Mouse (Mus musculus): ENCODE results near the gene Rbpms2.
"Not testable (repeated sequence)": the region's sequence is repeated elsewhere in the genome, so short reads cannot be mapped to it uniquely, and the experiment has no call there.

Gene Rbpms2

GRCm38 (mm10) chr9:65653741-65654140 is 24.3 kb downstream of the Rbpms2 start:
- no peak for DNase-seq (ENCODE audit: extremely low read depth, insufficient read length, low spot score)

DNA sequence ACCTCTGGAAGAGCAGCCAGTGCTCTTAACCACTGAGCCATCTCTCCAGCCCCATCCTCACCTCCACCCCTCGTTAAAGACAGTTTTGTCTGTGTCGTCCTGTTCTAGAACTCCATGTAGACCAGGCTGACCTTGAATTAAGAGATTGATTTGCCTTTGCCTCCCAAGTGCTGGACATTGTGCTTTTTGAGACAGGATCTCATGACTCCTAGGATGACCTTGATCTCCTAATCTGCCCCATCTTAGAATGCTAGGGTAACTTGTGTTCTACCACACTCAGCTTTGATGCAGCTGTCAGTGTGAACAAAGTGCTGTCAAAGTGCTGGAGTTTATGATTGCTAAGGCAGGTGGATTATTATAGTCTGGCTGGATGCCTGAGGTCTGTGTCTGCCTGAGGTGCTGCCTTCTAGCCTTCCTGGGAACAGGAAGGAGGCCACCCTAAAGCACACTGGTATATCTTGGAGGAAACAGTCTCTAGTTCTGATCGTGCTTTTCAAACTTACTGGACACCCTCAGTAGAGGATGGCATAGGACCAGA is 25.3 kb downstream of the Rbpms2 start:
- no peak for DNase-seq (ENCODE audit: extremely low read depth, insufficient read length, low spot score)

DNA sequence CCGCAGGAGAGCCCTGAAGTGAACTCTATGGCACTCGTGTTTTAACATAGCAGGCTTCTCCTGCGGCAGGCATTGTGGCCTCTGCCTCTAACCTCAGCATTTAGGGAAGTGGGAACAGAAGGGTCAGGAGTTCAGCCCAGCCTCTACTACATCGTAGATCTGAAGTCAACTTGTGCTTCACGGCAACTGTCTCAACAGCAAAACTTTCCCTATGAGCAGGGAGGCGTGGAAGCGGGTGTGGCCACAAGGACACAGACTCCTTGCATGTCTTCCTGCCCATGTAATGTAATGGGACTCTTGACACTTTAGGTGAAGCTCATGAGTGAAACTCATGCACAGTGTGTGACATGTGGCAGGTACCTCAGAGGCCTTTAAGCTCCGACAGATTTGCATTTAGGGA is 26.1 kb downstream of the Rbpms2 start:
- no peak for DNase-seq (ENCODE audit: extremely low read depth, insufficient read length, low spot score)

- no peak for DNase-seq (ENCODE audit: extremely low read depth, insufficient read length, low spot score)
Observed at GRCm38 (mm10) chr9:65657218-65657617, 27.8 kb downstream of the Rbpms2 start.

GRCm38 (mm10) chr9:65661029-65661428 is 31.6 kb downstream of the Rbpms2 start:
- DNase-seq (ENCODE audit: extremely low read depth, insufficient read length, low spot score), result peak; percentile 21

GRCm38 (mm10) chr9:65661493-65661892 is 32.0 kb downstream of the Rbpms2 start:
- no peak for DNase-seq (ENCODE audit: extremely low read depth, insufficient read length, low spot score)

GRCm38 (mm10) chr9:65664163-65664562 is 34.7 kb downstream of the Rbpms2 start:
- DNase-seq (ENCODE audit: extremely low read depth, insufficient read length, low spot score), result no peak

- DNase-seq (ENCODE audit: extremely low read depth, insufficient read length, low spot score), result peak; percentile 29
Observed at GRCm38 (mm10) chr9:65666042-65666441, 36.6 kb downstream of the Rbpms2 start.

DNA sequence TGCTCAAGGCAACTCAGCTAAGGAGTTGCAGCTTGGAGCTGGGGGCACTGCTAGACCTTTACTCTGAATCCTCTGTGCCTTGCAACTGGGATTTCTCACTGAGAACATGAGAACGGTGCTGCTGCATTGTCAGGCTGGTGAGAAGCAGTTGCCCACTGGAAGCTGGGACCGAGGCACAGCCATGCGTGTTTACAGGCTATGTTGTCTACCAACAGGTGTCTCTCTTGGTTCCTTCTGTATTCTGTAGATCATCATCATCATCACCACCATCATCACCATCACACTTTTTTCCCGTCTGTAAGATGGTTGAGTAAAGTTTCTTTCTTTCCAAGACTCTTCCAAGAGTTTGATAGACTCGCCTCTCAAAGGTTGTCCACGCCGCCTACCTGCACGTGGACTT is 38.3 kb downstream of the Rbpms2 start, which contains the start of gene Oaz2:
Gene Oaz2 (plus strand): TSS at position 301 of the 400 bp plus-strand sequence.
- no peak for DNase-seq (ENCODE audit: extremely low read depth, insufficient read length, low spot score)

DNA sequence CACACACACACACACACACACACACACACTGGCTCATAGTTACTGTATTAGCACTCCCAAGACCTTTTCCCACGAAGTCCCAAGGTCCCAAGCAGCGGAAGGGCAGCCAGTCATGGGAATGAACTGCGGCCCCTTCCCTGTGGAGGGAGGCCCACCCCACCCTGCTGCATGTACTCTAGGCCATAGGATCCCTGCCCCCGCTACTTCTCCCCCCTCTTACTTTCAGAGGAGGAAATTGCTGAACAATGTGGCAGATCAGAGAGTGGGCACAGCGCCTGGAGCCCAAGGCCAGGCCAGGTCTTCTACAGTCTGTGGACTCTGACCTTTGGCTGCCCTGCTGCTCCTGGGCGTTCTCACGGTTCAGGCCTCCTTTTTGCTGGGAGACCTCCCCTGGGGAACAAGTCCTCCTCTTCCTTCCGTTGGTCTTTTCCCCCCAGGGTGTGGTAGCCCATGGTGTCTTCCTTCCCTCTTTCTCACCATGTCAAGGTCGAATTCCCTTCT is 42.0 kb downstream of the Rbpms2 start:
- DNase-seq (ENCODE audit: extremely low read depth, insufficient read length, low spot score), result no peak

DNA sequence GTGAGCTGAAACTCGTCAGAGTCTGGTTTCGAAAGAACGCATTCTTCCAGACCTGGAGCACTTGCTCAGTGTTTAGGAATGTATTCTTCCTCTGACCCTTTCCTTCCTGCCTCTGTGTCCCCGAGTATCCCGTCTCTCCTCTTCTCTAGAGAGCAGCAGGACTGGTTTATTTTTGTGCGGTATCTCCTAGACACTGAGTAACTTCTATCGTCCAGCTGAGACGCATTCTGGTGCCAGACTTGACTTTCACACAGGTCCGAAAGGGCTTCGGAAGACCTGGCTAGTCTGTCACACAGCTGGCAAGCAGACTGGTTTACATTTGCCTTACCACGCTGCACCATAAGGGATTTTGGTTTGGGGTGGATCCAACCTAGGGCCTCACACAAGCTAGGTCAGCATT is 43.5 kb downstream of the Rbpms2 start:
- peak; percentile 69 for DNase-seq (ENCODE audit: extremely low read depth, insufficient read length, low spot score)

DNA sequence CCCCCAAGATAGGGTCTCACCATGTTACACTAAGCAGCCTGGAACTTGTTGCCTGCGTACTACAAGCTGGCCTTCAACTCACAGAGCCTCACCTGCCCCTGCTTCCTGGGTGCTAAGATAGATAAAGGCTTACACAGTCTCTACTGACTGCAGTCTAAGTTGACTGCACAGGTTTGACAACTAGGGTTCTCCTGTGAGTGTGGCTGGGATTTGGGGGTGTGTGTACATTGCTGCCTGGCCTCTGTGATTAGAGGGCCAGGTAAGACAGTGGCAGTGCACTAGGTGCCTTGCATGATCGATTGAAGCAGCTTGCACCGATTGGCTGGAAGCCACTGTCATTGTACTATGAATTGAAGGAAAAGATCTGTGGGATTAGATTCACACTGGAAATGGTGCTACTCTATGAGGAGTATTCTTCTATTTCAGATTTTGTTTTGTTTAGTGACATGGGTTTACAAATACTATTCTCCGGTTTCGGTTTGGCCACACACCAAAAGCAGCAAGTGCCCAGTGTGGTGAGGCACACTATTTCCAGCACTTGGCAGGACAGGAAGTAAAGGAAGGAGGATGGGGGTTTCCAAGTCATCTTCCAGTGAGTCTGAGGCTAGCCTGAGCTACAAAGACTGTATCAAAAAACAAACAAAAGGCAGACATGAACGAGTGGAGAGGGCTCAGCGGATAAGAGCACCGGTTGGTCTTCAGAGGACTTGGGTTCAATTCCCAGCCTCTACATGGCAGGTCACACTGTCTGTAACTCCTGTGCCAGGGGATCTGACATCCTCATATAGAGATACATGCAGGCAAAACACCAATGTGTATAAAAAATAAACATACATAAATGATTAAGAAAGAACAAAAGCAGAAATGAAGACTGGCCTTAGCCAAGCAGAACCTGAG is 46.3 kb downstream of the Rbpms2 start:
- no peak for DNase-seq (ENCODE audit: extremely low read depth, insufficient read length, low spot score)

GRCm38 (mm10) chr9:65676358-65677118 is 47.1 kb downstream of the Rbpms2 start:
- DNase-seq (ENCODE audit: extremely low read depth, insufficient read length, low spot score), result peak; percentile 92

DNA sequence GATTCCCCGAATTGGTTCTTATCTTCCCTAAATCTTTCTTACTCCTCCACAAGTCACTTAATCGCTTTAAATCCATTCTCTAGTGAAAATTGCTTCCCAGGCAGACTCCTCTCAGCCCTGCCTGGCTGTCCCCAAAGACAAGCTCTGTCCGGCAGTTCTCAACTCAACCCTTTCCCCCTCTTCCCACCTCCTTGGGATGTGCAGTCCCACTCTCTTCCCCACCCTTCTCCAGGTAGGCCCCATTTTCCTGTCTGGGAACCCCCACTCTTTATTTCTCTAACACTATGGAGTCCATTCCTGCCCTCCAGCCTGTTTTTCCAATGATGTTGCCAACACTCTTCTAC is 47.6 kb downstream of the Rbpms2 start:
- DNase-seq (ENCODE audit: extremely low read depth, insufficient read length, low spot score), result no peak

DNA sequence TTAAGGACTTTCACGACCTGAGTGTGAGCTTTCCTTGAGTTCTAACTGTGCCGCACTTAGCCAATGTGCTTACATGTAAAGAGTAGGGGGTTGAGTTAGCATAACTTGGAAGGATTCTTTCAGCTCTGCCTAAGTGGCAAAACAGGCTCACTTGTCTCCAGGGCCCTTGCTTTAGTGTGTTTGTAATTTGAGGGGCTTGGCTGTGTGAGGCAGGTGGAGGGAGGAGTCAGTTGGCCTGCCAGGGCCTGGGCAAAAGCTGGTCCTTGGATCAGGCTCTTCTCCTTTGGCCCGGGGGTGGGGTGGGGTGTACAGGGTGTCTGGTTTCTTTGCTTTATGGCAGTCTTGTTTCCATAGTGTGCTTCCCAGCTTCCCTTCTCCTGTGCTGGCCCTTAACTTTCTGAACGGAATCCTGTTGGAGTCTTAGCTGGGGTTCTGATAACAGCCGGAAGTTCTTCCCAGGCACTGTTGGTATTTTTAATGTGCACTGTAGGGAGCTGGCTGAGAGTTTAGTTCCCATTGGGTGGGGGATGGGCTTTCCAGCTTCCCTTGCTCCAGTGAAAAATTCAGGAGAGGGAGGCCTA is 49.8 kb downstream of the Rbpms2 start:
- no peak for DNase-seq (ENCODE audit: extremely low read depth, insufficient read length, low spot score)

- no peak for DNase-seq (ENCODE audit: extremely low read depth, insufficient read length, low spot score)
Observed at GRCm38 (mm10) chr9:65680938-65681633, 51.6 kb downstream of the Rbpms2 start.

- DNase-seq (ENCODE audit: extremely low read depth, insufficient read length, low spot score), result no peak
Observed at GRCm38 (mm10) chr9:65681634-65681940, 52.1 kb downstream of the Rbpms2 start.

- DNase-seq (ENCODE audit: extremely low read depth, insufficient read length, low spot score), result no peak
Observed at GRCm38 (mm10) chr9:65682183-65682582, 52.7 kb downstream of the Rbpms2 start.

DNA sequence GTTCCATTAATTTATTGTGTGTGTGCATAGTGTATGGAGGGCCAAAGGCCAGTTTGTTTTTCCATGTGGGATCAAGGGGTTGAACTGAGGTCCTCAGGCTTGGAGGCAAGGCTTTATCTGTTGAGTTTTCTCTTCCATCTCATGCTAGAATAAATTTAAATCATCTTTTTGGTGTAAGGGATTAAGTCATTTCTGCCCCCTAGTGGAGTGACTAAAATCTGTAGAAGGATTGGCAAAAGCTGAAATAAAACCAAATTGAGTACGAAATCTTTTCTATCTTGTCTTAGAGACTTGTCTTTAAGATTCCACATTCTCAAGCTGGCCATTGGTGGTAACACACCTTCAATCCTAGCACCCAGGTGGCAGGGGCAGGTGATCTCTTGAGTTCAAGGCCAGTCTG is 53.5 kb downstream of the Rbpms2 start:
- no peak for DNase-seq (ENCODE audit: extremely low read depth, insufficient read length, low spot score)

GRCm38 (mm10) chr9:65684704-65685103 is 55.3 kb downstream of the Rbpms2 start:
- no peak for DNase-seq (ENCODE audit: extremely low read depth, insufficient read length, low spot score)

- DNase-seq (ENCODE audit: extremely low read depth, insufficient read length, low spot score), result not testable (repeated sequence)
Observed at GRCm38 (mm10) chr9:65689869-65690268, 60.4 kb downstream of the Rbpms2 start.
